Mouse (Mus musculus): ENCODE measurements around the gene Cdk9. TPM values are rescaled to one million over a fixed set of nuclear protein-coding genes. Genes with fewer than 3 reads are reported as not detected.

Gene Cdk9
- polyA plus RNA-seq, 1 experiment from 2014 or later: 83.8 TPM

- H3K4me3 ChIP-seq (ENCODE audit: low read depth, low read length): no peak overlapping the region
- 87% methylated on average over 15 of the region's 15 CpGs for WGBS
- no peak for ATAC-seq (replicated peaks; ENCODE audit: low FRiP score, low TSS enrichment, low read depth)
- no peak overlapping the region for H3K27ac ChIP-seq (ENCODE audit: low read depth)
- H3K9ac ChIP-seq (ENCODE audit: low read length): no peak overlapping the region
- peaks cover 69% of the 10 kb centered on the region for H3K36me3 ChIP-seq (ENCODE audit: control insufficient read depth, insufficient read depth, low read length)
- no peak for DNase-seq (ENCODE audit: low spot score)
- no peaks in the 10 kb centered on the region for H3K27me3 ChIP-seq (replicated peaks; ENCODE audit: control insufficient read depth, insufficient read depth, low read length)
- peaks cover 13% of the 10 kb centered on the region for H3K4me1 ChIP-seq (replicated peaks; ENCODE audit: control insufficient read depth, insufficient read depth, low read length)
- H3K4me2 ChIP-seq (ENCODE audit: low read length): no peak overlapping the region
- no peaks in the 10 kb centered on the region for H3K9me3 ChIP-seq (ENCODE audit: control insufficient read depth, low read length)
Measured at GRCm38 (mm10) chr2:32684681-32685428, 28.0 kb downstream of the Cdk9 start.

- peaks cover 72% of the 10 kb centered on the region for H3K36me3 ChIP-seq (ENCODE audit: control insufficient read depth, insufficient read depth, low read length)
- WGBS: 93% methylated on average over 10 of the region's 10 CpGs
- ATAC-seq (replicated peaks; ENCODE audit: low FRiP score, low TSS enrichment, low read depth): no peak
Measured at GRCm38 (mm10) chr2:32683701-32684100, 29.2 kb downstream of the Cdk9 start.

DNA sequence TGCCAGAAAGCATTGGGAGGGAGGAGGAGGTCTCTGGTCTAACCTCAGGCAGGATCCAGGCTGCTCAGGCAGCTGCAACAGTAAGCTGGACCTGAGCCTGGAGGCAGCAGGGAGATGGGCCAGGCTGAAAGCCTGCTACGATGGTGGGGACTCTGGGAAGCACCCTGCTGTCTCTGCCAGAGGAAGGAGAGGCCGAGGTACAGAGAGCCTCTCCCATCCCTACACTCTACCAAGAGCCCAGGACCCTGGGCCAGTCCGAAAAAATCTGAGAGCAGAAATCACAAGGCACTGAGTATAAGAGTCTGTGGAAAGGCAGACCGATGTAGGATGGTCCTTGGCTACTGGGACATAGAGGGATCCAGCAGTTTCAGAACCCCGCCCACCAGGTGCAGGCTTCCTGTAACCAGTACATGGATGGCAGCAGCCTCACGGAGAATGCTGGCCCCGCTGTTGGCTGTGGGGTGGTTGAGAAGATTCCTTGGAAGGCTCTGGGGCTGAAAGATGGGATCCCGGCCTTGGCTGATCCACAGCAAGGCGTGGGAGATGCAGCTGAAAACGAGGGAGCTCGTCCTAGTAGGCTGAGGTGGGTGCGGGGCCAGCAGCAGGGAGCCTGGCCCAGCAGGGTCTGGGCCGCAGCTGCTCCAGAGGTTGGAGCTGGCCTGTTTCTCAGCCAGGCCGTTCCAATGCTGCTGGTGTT is 30.0 kb downstream of the Cdk9 start:
- Histone ChIP-seq H3K4me2 (ENCODE audit: low read length) (no peak overlapping the region), H3K4me1 (replicated peaks; ENCODE audit: control insufficient read depth, insufficient read depth, low read length) (peaks cover 13% of the 10 kb centered on the region), H3K4me3 (ENCODE audit: low read depth, low read length) (no peak overlapping the region), H3K36me3 (ENCODE audit: control insufficient read depth, insufficient read depth, low read length) (peaks cover 67% of the 10 kb centered on the region), H3K9ac (ENCODE audit: low read length) (no peak overlapping the region), H3K27ac (ENCODE audit: low read depth) (no peak overlapping the region), H3K9me3 (ENCODE audit: control insufficient read depth, low read length) (no peaks in the 10 kb centered on the region), H3K27me3 (replicated peaks; ENCODE audit: control insufficient read depth, insufficient read depth, low read length) (no peaks in the 10 kb centered on the region)
- ATAC-seq (replicated peaks; ENCODE audit: low FRiP score, low TSS enrichment, low read depth) (no peak), DNase-seq (ENCODE audit: low spot score) (no peak)
- WGBS: 78% methylated on average over 14 of the region's 14 CpGs

More at GRCm38 (mm10) chr2:32683701-32684100, 29.2 kb downstream of the Cdk9 start:
- Histone ChIP-seq H3K4me2 (ENCODE audit: low read length) (no peak overlapping the region), H3K4me3 (ENCODE audit: low read depth, low read length) (no peak overlapping the region), H3K9me3 (ENCODE audit: control insufficient read depth, low read length) (no peaks in the 10 kb centered on the region), H3K27ac (ENCODE audit: low read depth) (no peak overlapping the region), H3K9ac (ENCODE audit: low read length) (no peak overlapping the region), H3K4me1 (replicated peaks; ENCODE audit: control insufficient read depth, insufficient read depth, low read length) (peaks cover 13% of the 10 kb centered on the region), H3K27me3 (replicated peaks; ENCODE audit: control insufficient read depth, insufficient read depth, low read length) (no peaks in the 10 kb centered on the region)
- DNase-seq (ENCODE audit: low spot score): no peak

DNA sequence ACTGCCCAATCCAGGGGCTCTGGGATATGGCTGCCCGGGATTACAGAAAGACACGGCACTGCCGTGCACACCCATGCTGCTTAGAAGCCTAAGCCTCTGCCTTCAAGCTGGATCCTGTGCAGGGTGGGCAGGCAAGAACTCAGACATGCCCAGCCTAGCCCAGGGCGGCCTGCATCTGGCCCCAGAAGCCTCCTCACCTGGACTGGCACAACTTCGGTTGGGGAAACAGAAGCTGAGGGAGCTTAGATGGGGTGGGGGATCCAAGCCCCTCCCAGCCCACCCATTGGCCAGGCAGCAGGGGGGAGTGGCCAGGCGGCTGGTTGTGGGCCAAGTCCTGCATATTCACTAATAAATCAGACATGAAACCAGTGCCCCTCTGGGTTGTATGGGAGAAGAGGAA is 31.1 kb downstream of the Cdk9 start:
- Histone ChIP-seq H3K4me1 (replicated peaks; ENCODE audit: control insufficient read depth, insufficient read depth, low read length) (peaks cover 13% of the 10 kb centered on the region), H3K9ac (ENCODE audit: low read length) (no peak overlapping the region), H3K4me2 (ENCODE audit: low read length) (no peak overlapping the region), H3K9me3 (ENCODE audit: control insufficient read depth, low read length) (0 out of 2 replicates have a peak, but pooled peaks cover 2% of the 10 kb centered on the region), H3K4me3 (ENCODE audit: low read depth, low read length) (no peak overlapping the region), H3K27ac (ENCODE audit: low read depth) (peak overlapping the region; percentile 76; the same call in 1 of the 2 replicates), H3K27me3 (replicated peaks; ENCODE audit: control insufficient read depth, insufficient read depth, low read length) (no peaks in the 10 kb centered on the region), H3K36me3 (ENCODE audit: control insufficient read depth, insufficient read depth, low read length) (peaks cover 56% of the 10 kb centered on the region)
- peak; percentile 55 for DNase-seq (ENCODE audit: low spot score)
- 56% methylated on average over 6 of the region's 6 CpGs for WGBS
- ATAC-seq (replicated peaks; ENCODE audit: low FRiP score, low TSS enrichment, low read depth): no peak

GRCm38 (mm10) chr2:32680961-32681650 is 31.8 kb downstream of the Cdk9 start:
- H3K27me3 ChIP-seq (replicated peaks; ENCODE audit: control insufficient read depth, insufficient read depth, low read length): no peaks in the 10 kb centered on the region
- DNase-seq (ENCODE audit: low spot score): no peak
- 0 out of 2 replicates have a peak, but pooled peaks cover 3% of the 10 kb centered on the region for H3K9me3 ChIP-seq (ENCODE audit: control insufficient read depth, low read length)
- H3K4me1 ChIP-seq (replicated peaks; ENCODE audit: control insufficient read depth, insufficient read depth, low read length): peaks cover 13% of the 10 kb centered on the region
- no peak overlapping the region for H3K4me2 ChIP-seq (ENCODE audit: low read length)
- H3K9ac ChIP-seq (ENCODE audit: low read length): no peak overlapping the region
- peaks cover 49% of the 10 kb centered on the region for H3K36me3 ChIP-seq (ENCODE audit: control insufficient read depth, insufficient read depth, low read length)
- WGBS: 87% methylated on average over 19 of the region's 19 CpGs
- peak overlapping the region; percentile 76 for H3K27ac ChIP-seq (ENCODE audit: low read depth)
- 0 out of 2 replicates have a peak, but pooled peaks have one; percentile 13 for ATAC-seq (replicated peaks; ENCODE audit: low FRiP score, low TSS enrichment, low read depth)
- no peak overlapping the region for H3K4me3 ChIP-seq (ENCODE audit: low read depth, low read length)

DNA sequence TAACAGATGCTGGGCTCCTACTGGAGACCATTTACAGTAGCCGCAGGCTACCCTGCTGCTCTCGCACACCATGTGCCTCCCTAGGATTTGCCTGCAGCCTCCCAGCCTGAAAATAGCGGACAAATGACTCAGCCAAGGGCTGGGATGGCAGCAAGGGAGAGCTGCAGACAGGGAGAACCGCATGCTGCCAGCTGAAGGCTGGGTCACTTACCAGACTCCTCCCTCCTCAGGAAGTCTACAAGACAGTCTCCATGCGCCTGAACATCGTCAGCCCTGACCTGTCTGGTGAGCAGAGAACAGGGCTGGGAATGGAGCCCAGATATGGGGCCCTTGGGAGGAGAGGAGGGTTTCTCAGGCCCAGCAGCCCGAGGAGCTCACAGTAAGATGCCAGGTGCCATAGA is 32.8 kb downstream of the Cdk9 start:
- DNase-seq (ENCODE audit: low spot score): peak; percentile 74
- Histone ChIP-seq H3K27ac (ENCODE audit: low read depth) (peak overlapping the region; percentile 76), H3K9me3 (ENCODE audit: control insufficient read depth, low read length) (0 out of 2 replicates have a peak, but pooled peaks cover 3% of the 10 kb centered on the region), H3K4me3 (ENCODE audit: low read depth, low read length) (no peak overlapping the region), H3K27me3 (replicated peaks; ENCODE audit: control insufficient read depth, insufficient read depth, low read length) (no peaks in the 10 kb centered on the region), H3K36me3 (ENCODE audit: control insufficient read depth, insufficient read depth, low read length) (peaks cover 44% of the 10 kb centered on the region), H3K4me2 (ENCODE audit: low read length) (no peak overlapping the region), H3K9ac (ENCODE audit: low read length) (no peak overlapping the region), H3K4me1 (replicated peaks; ENCODE audit: control insufficient read depth, insufficient read depth, low read length) (peaks cover 13% of the 10 kb centered on the region)
- 24% methylated on average over 7 of the region's 7 CpGs for WGBS
- peak; percentile 73; the same call in 1 of the 2 replicates for ATAC-seq (replicated peaks; ENCODE audit: low FRiP score, low TSS enrichment, low read depth)

- Histone ChIP-seq H3K9me3 (ENCODE audit: control insufficient read depth, low read length) (0 out of 2 replicates have a peak, but pooled peaks cover 3% of the 10 kb centered on the region), H3K4me1 (replicated peaks; ENCODE audit: control insufficient read depth, insufficient read depth, low read length) (peaks cover 13% of the 10 kb centered on the region), H3K27ac (ENCODE audit: low read depth) (no peak overlapping the region), H3K9ac (ENCODE audit: low read length) (no peak overlapping the region), H3K27me3 (replicated peaks; ENCODE audit: control insufficient read depth, insufficient read depth, low read length) (no peaks in the 10 kb centered on the region), H3K36me3 (ENCODE audit: control insufficient read depth, insufficient read depth, low read length) (peaks cover 30% of the 10 kb centered on the region), H3K4me3 (ENCODE audit: low read depth, low read length) (no peak overlapping the region), H3K4me2 (ENCODE audit: low read length) (no peak overlapping the region)
- 86% methylated on average over 7 of the region's 7 CpGs for WGBS
- DNase-seq (ENCODE audit: low spot score) (no peak), ATAC-seq (replicated peaks; ENCODE audit: low FRiP score, low TSS enrichment, low read depth) (no peak)
Measured at GRCm38 (mm10) chr2:32677683-32678082, 35.2 kb downstream of the Cdk9 start.

DNA sequence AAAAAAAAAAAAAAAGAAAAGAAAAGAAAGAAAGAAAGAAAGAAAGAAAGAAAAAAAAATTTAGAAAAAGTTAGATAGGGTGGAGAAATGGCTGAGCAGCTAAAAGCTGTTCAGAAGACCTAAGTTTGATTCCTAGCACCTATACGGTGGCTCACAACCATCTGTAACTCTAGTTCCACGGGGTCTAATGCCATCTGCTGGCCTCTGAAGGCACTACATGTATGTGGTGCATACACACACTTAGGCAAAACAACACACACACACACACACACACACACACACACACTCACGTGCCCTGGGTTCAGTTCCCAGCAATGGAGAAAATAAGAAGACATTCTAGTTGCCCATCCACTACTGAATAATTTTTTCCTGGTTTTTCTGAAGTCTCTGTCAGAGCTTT is 36.1 kb downstream of the Cdk9 start:
- H3K36me3 ChIP-seq (ENCODE audit: control insufficient read depth, insufficient read depth, low read length): peaks cover 26% of the 10 kb centered on the region; the same call in 1 of the 2 replicates
- H3K4me2 ChIP-seq (ENCODE audit: low read length): no peak overlapping the region
- 80% methylated on average over 3 of the region's 3 CpGs for WGBS
- no peak overlapping the region for H3K27ac ChIP-seq (ENCODE audit: low read depth)
- no peak overlapping the region for H3K4me3 ChIP-seq (ENCODE audit: low read depth, low read length)
- DNase-seq (ENCODE audit: low spot score): no peak
- ATAC-seq (replicated peaks; ENCODE audit: low FRiP score, low TSS enrichment, low read depth): no peak
- no peaks in the 10 kb centered on the region for H3K27me3 ChIP-seq (replicated peaks; ENCODE audit: control insufficient read depth, insufficient read depth, low read length)
- H3K4me1 ChIP-seq (replicated peaks; ENCODE audit: control insufficient read depth, insufficient read depth, low read length): peaks cover 7% of the 10 kb centered on the region
- H3K9me3 ChIP-seq (ENCODE audit: control insufficient read depth, low read length): 0 out of 2 replicates have a peak, but pooled peaks cover 3% of the 10 kb centered on the region
- no peak overlapping the region for H3K9ac ChIP-seq (ENCODE audit: low read length)
